Mouse (Mus musculus): ENCODE data around the gene Olfr1224-ps1.
"Not testable (repeated sequence)": the region's sequence is repeated elsewhere in the genome, so short reads cannot be mapped to it uniquely, and the experiment has no call there.

Olfr1224-ps1 gene

GRCm38 (mm10) chr2:89163991-89164390 lies at the start of gene Olfr1224-ps1:
TSS of gene Olfr1224-ps1 (minus strand) at chr2:89164091.
- H3K4me1 ChIP-seq (replicated peaks; ENCODE audit: low read depth, low read length); H3K4me3 ChIP-seq (replicated peaks; ENCODE audit: low read length); H3K36me3 ChIP-seq (ENCODE audit: insufficient read depth, low read length); H3K27me3 ChIP-seq (ENCODE audit: insufficient read depth, low read length): not testable (repeated sequence)
- peaks cover 27% of the 10 kb centered on the region for H3K9me3 ChIP-seq (ENCODE audit: low read length)

GRCm38 (mm10) chr2:89199948-89200347 lies 36.1 kb upstream of the Olfr1224-ps1 start, which contains the start of gene Olfr1226:
TSS of gene Olfr1226 (minus strand) at chr2:89200048.
- Histone ChIP-seq H3K36me3 (ENCODE audit: insufficient read depth, low read length) (no peaks in the 10 kb centered on the region), H3K27me3 (ENCODE audit: insufficient read depth, low read length) (no peaks in the 10 kb centered on the region), H3K4me1 (replicated peaks; ENCODE audit: low read depth, low read length) (no peaks in the 10 kb centered on the region), H3K4me3 (replicated peaks; ENCODE audit: low read length) (no peak within 1 kb of the TSS), H3K9me3 (ENCODE audit: low read length) (no peaks in the 10 kb centered on the region)
- TF ChIP-seq NANOG (IDR thresholded peaks at IDR 0.05; ENCODE audit: borderline replicate concordance, low read length) (no peak), CTCF (conservative IDR thresholded peaks at IDR 0.05; ENCODE audit: low read length) (no peak), POU5F1 (IDR thresholded peaks at IDR 0.05; ENCODE audit: borderline replicate concordance, low read length) (no peak)

GRCm38 (mm10) chr2:89196325-89196982 lies 32.6 kb upstream of the Olfr1224-ps1 start:
- no peaks in the 10 kb centered on the region for H3K27me3 ChIP-seq (ENCODE audit: insufficient read depth, low read length)
- H3K4me1 ChIP-seq (replicated peaks; ENCODE audit: low read depth, low read length) = no peaks in the 10 kb centered on the region
- no peaks in the 10 kb centered on the region for H3K36me3 ChIP-seq (ENCODE audit: insufficient read depth, low read length)
- TF ChIP-seq CTCF (conservative IDR thresholded peaks at IDR 0.05; ENCODE audit: low read length) (no peak), NANOG (IDR thresholded peaks at IDR 0.05; ENCODE audit: borderline replicate concordance, low read length) (no peak), POU5F1 (IDR thresholded peaks at IDR 0.05; ENCODE audit: borderline replicate concordance, low read length) (no peak)
- H3K9me3 ChIP-seq (ENCODE audit: low read length) = no peaks in the 10 kb centered on the region
- no peak overlapping the region for H3K4me3 ChIP-seq (replicated peaks; ENCODE audit: low read length)

GRCm38 (mm10) chr2:89174569-89174968 lies 10.7 kb upstream of the Olfr1224-ps1 start, which contains the start of gene Olfr1225:
TSS of gene Olfr1225 (minus strand) at chr2:89174669.
- no peaks in the 10 kb centered on the region for H3K27me3 ChIP-seq (ENCODE audit: insufficient read depth, low read length)
- H3K4me3 ChIP-seq (replicated peaks; ENCODE audit: low read length) = no peak within 1 kb of the TSS
- H3K36me3 ChIP-seq (ENCODE audit: insufficient read depth, low read length) = no peaks in the 10 kb centered on the region
- H3K9me3 ChIP-seq (ENCODE audit: low read length) = no peaks in the 10 kb centered on the region
- TF ChIP-seq NANOG (IDR thresholded peaks at IDR 0.05; ENCODE audit: borderline replicate concordance, low read length) = no peak
- TF ChIP-seq CTCF (conservative IDR thresholded peaks at IDR 0.05; ENCODE audit: low read length) = no peak
- TF ChIP-seq POU5F1 (IDR thresholded peaks at IDR 0.05; ENCODE audit: borderline replicate concordance, low read length) = no peak
- no peaks in the 10 kb centered on the region for H3K4me1 ChIP-seq (replicated peaks; ENCODE audit: low read depth, low read length)

- H3K4me3 ChIP-seq (replicated peaks; ENCODE audit: low read length); H3K36me3 ChIP-seq (ENCODE audit: insufficient read depth, low read length); H3K27me3 ChIP-seq (ENCODE audit: insufficient read depth, low read length); H3K4me1 ChIP-seq (replicated peaks; ENCODE audit: low read depth, low read length): not testable (repeated sequence)
- peaks cover 27% of the 10 kb centered on the region for H3K9me3 ChIP-seq (ENCODE audit: low read length)
These were observed 820 bp upstream of the Olfr1224-ps1 start for GRCm38 (mm10) chr2:89164711-89165110.

- TF ChIP-seq POU5F1 (IDR thresholded peaks at IDR 0.05; ENCODE audit: borderline replicate concordance, low read length) = no peak
- no peak for TF ChIP-seq NANOG (IDR thresholded peaks at IDR 0.05; ENCODE audit: borderline replicate concordance, low read length)
- no peak for TF ChIP-seq CTCF (conservative IDR thresholded peaks at IDR 0.05; ENCODE audit: low read length)
- no peaks in the 10 kb centered on the region for H3K36me3 ChIP-seq (ENCODE audit: insufficient read depth, low read length)
- H3K27me3 ChIP-seq (ENCODE audit: insufficient read depth, low read length) = no peaks in the 10 kb centered on the region
- H3K4me1 ChIP-seq (replicated peaks; ENCODE audit: low read depth, low read length) = no peaks in the 10 kb centered on the region
- H3K9me3 ChIP-seq (ENCODE audit: low read length) = no peaks in the 10 kb centered on the region
- H3K4me3 ChIP-seq (replicated peaks; ENCODE audit: low read length) = no peak within 1 kb of the TSS
These were observed 12.4 kb downstream of the Olfr1224-ps1 start, which contains the start of gene Olfr1223 for GRCm38 (mm10) chr2:89151460-89151859. TSS of gene Olfr1223 (minus strand) at chr2:89151560.

GRCm38 (mm10) chr2:89132954-89133353 lies 30.9 kb downstream of the Olfr1224-ps1 start, which contains the start of gene Olfr1222:
TSS of gene Olfr1222 (minus strand) at chr2:89133054.
- Histone ChIP-seq H3K36me3 (ENCODE audit: insufficient read depth, low read length) (no peaks in the 10 kb centered on the region), H3K27me3 (ENCODE audit: insufficient read depth, low read length) (no peaks in the 10 kb centered on the region), H3K4me3 (replicated peaks; ENCODE audit: low read length) (no peak within 1 kb of the TSS), H3K4me1 (replicated peaks; ENCODE audit: low read depth, low read length) (no peaks in the 10 kb centered on the region), H3K9me3 (ENCODE audit: low read length) (no peaks in the 10 kb centered on the region)
- TF ChIP-seq POU5F1 (IDR thresholded peaks at IDR 0.05; ENCODE audit: borderline replicate concordance, low read length) = no peak

- Histone ChIP-seq H3K36me3 (ENCODE audit: insufficient read depth, low read length) (no peaks in the 10 kb centered on the region), H3K9me3 (ENCODE audit: low read length) (no peaks in the 10 kb centered on the region), H3K27me3 (ENCODE audit: insufficient read depth, low read length) (no peaks in the 10 kb centered on the region), H3K4me1 (replicated peaks; ENCODE audit: low read depth, low read length) (no peaks in the 10 kb centered on the region), H3K4me3 (replicated peaks; ENCODE audit: low read length) (no peak within 1 kb of the TSS)
- TF ChIP-seq POU5F1 (IDR thresholded peaks at IDR 0.05; ENCODE audit: borderline replicate concordance, low read length) = no peak
- no peak for TF ChIP-seq NANOG (IDR thresholded peaks at IDR 0.05; ENCODE audit: borderline replicate concordance, low read length)
- no peak for TF ChIP-seq CTCF (conservative IDR thresholded peaks at IDR 0.05; ENCODE audit: low read length)
These were observed 46.7 kb downstream of the Olfr1224-ps1 start, which contains the start of gene Olfr1221 for GRCm38 (mm10) chr2:89117183-89117582. TSS of gene Olfr1221 (minus strand) at chr2:89117283.

GRCm38 (mm10) chr2:89106735-89107134 lies 57.2 kb downstream of the Olfr1224-ps1 start, which contains the start of gene Olfr1220:
TSS of gene Olfr1220 (minus strand) at chr2:89106835.
- H3K9me3 ChIP-seq (ENCODE audit: low read length) = peaks cover 12% of the 10 kb centered on the region; the same call in 1 of the 2 replicates
- H3K36me3 ChIP-seq (ENCODE audit: insufficient read depth, low read length) = no peaks in the 10 kb centered on the region
- H3K4me1 ChIP-seq (replicated peaks; ENCODE audit: low read depth, low read length) = no peaks in the 10 kb centered on the region
- H3K27me3 ChIP-seq (ENCODE audit: insufficient read depth, low read length) = no peaks in the 10 kb centered on the region
- no peak within 1 kb of the TSS for H3K4me3 ChIP-seq (replicated peaks; ENCODE audit: low read length)
- TF ChIP-seq CTCF (conservative IDR thresholded peaks at IDR 0.05; ENCODE audit: low read length) = no peak
- no peak for TF ChIP-seq POU5F1 (IDR thresholded peaks at IDR 0.05; ENCODE audit: borderline replicate concordance, low read length)
- no peak for TF ChIP-seq NANOG (IDR thresholded peaks at IDR 0.05; ENCODE audit: borderline replicate concordance, low read length)

Data from E14TG2a.4 (cell line).